Mouse (Mus musculus) ES-E14 (cell line): ENCODE data around the gene Bicdl2.

Source experiments
- CHD2 ChIP-seq: IDR thresholded peaks from 2 replicates; pipeline ENCODE4 v1.6.1; 2014; ENCODE audit warnings: mild to moderate bottlenecking, low read depth, low read length, inconsistent platforms
- HCFC1 ChIP-seq: IDR thresholded peaks from 2 replicates; pipeline ENCODE4 v1.6.1; 2012; ENCODE audit warnings: low read length, inconsistent platforms, borderline replicate concordance; ENCODE audit not compliant: insufficient read depth
- MAFK ChIP-seq: IDR thresholded peaks from 2 replicates; pipeline ENCODE4 v1.6.1; 2014; ENCODE audit warnings: mild to moderate bottlenecking, low read depth, low read length, inconsistent platforms; ENCODE audit not compliant: insufficient read depth
- ZC3H11A ChIP-seq: IDR thresholded peaks from 2 replicates; pipeline ENCODE4 v1.6.1; 2012; ENCODE audit warnings: low read depth, mild to moderate bottlenecking, inconsistent platforms, low read length, borderline replicate concordance
- ZNF384 ChIP-seq: IDR thresholded peaks from 2 replicates; pipeline ENCODE4 v1.6.1; 2012; ENCODE audit warnings: low read depth, low read length, inconsistent platforms

DNA sequence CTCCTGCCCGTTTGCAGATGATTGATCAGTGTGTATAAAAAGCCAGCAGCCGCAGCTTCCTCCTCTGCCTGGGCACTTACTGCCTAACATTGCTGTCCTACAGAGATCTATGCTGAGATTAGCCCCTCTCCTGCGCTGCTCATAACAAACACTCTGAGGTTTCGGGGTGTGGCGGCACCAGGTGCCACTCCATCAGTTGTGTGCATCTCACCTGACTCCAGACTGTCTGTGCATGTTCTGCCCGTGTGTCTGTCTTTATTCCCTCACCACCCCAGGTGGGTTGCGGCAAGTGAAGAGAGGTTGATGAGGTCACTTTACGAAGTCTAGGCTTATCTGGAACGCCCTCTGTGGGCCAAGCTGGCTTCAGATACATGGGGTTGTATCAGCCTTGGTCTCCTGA is 43.2 kb upstream of the Bicdl2 start:
- TF ChIP-seq ZNF384 (no peak), MAFK (no peak), CHD2 (no peak), HCFC1 (no peak), ZC3H11A (no peak)
